Mouse (Mus musculus): ENCODE results near the gene Osbpl11.
"Not testable (repeated sequence)": the region's sequence is repeated elsewhere in the genome, so short reads cannot be mapped to it uniquely, and the experiment has no call there.

The Osbpl11 gene

DNA sequence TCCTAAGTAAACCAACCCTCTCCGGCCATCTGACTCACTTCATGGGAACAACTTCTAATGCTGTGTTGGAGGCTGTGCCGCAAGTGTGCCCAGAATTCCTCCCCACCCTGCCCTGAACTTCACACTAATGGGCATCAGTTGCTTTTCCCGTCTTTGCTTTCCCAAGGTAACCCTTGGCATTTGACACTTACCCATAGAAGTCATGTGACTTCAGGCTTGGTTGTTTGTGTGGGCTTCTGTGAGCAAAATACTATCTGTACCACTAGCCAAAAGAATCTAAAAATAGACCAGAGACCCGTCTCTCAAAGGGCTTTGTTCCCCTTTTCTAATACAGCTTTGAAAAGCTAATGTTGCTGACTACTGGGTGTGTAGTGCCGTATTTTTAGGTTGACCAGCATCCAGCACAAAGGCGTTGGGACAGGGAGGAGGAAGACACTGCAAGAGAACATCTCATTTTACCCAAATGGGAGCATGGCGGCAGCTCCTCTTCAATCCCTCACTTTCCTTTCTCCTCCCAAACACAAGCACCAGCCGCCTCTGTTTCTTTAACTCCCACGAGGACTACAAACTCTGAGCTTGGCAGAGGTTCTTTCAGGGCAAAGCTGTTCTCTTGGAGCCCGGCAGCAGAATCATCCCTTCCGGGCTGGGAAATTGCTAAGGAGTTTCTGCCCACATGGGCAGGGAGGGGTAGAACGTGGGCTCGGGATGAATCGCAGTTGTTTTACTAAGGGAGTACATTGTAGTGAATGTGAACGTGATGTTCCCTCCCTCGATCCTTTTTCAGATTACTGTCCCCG is 6.4 kb upstream of the Osbpl11 start:
- peak in 1 of 2 experiments; percentile 26 for DNase-seq

DNA sequence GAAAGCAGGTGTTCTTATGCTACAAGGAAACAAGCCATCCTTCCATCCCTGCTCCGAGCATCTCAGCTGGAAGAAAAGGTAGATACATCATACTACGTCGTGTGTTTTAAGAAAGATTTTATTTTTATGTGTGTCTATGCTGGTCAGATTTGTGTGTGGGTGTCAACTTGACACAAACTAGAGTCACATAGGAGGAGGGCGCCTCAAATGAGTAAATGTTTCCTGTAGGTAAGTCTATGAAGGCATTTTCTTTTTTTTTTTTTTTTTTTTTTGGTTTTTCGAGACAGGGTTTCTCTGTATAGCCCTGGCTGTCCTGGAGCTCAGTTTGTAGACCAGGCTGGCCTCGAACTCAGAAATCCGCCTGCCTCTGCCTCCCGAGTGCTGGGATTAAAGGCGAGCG is 5.6 kb upstream of the Osbpl11 start:
- not testable (repeated sequence) for DNase-seq

DNA sequence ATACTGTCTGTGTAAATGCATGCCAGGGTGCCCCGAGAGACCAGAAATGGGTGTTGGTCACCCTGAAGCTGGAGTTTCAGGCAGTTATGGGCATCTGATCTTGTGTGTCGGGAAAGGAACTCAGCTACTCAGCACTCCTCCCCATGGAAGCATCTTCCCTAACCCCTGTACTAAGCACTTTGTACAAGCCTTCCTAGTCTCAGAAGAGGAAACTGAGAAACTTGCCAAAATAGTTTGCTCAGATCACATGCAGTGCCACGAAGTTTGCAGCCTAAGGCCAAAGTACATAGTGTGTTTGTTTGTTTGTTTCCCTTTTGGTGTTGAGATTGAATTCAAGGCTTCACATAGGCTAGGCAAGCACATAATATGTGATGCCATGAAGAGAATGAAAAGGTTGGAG is 5.0 kb upstream of the Osbpl11 start:
- no peak for DNase-seq

DNA sequence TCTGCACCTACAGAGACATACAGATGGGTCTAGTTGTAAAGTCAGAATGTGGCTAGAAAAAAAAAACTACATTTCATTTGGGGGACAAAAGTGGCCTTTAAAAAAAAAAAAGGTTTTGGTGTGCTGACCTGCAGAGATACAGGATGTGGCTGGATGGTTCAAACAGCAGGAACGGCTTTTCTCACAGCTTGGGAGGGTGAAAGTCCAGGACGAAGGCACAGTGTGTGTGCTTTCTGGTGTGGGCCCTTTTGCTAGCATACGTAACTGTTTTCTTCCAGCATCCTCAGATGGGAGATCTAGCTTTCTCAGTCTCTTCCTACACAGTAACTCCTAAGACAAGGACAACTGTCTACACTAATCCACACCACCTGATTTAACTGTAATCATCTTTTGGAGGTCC is 4.1 kb upstream of the Osbpl11 start:
- no peak for DNase-seq

DNA sequence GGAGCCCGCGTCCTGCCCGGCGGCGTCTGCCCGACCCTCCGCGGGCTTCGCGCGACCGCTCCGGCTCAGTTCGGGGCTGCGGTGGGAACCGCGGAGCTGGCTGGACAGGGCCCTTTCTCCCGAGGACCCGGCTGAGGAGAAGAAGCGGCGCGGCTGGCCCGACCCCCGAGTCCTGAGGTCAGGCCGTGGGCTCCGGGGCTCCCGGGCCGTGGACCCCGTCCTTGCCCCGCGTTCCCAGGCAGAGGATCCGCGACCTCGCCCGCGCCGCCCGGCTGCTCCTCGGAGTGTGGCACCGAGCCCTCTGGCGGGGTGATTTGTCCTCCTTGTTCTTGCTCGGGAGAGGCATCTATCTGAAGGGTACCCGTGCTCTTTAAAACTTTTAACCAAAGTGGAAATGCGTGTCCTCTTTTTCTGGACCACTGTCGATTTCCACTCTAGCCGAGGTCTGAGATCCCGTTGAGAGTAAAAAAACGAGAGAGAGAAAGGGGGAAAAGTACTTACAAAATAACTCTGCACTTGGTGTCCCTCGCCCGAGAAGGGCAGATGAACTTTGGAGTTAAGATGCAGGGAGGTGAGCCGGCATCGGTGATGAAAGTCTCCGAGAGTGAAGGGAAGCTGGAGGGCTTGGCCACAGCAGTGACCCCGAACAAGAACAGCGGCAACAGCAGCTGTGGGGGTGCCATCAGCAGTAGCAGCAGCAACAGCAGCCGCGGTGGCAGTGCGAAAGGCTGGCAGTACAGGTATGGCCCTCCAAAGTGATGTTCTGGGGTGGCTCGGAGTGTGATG is 583 bp downstream of the Osbpl11 start:
- peak; percentile 70 to 80 for DNase-seq

DNA sequence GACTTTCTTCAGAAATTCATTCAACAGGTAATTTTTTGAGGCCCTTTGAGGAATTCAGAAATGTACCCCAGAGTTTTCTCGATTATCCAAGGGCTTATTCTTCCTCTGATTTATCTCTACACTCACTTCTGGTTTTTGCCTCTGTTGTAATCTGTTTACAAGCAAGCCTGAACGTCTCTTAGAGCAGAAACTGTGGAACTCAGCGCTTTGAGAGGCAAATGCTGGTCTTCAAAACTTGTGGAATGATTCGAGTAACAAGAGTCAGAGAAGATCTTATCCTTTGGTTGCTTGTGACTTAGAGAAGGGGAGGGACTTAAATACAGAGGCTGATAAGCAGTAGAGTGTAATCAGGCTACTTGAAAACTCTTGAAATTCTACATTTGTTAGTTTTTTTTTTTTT is 1.3 kb downstream of the Osbpl11 start:
- DNase-seq: no peak

DNA sequence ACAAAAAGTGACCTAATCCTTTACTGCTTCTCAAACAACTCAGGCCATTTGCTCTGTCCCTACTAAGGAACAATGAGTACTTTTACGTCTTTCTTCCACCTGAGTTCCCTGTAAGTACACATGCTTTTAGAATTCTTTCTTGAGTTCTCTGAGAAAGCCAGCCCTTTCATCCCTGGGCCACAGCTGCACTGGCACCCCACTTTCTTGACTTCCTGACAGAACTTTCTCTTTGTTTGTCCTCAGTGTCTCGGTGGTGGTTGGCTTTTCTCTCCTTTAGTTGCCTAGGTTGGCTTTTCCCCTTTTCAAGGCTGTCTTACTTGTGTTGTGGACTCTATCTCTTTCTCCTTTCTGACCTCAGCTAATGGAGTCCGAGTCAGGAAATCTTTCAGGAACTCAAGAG is 3.2 kb downstream of the Osbpl11 start:
- no peak for DNase-seq

DNA sequence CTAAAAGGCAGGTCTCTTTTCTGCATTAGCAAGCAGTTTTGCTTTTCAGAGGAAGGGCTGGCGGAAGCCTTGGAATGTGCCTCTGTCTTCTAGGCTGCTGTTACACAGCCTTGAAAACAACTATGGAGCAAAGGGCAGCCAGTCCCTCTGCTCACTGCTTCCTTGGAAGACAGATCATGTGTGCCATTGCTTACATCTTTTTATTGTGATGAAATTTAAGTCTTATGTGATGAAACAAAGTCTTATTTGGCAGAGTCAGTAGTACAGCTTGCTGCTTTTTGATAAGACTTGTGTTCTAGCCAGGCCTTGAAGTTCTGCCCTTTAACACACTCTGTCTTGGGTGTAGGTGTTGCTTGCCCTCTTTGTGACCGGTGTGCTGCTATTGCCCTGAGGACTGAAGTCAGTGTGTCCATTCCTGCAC is 6.8 kb downstream of the Osbpl11 start:
- DNase-seq: peak; percentile 30 to 57

DNA sequence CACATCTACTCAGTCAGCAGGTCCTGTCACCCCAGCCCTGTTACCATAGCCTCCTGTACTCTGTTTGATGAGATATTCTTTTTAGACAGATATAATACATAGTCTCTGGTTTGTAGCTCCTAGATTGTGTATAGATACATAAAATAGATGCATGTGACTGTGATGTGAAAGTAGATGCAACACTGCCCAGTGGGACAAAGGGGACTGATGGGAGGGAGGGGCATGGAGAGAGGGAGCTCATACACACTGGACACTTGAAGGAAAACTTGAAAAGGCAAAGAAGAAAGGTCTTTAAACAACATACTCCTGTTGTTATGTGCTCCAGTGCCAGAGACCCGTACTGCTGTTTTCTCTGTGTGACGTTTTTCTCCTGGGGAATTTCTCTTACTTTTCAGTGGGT is 7.4 kb downstream of the Osbpl11 start:
- no peak for DNase-seq

DNA sequence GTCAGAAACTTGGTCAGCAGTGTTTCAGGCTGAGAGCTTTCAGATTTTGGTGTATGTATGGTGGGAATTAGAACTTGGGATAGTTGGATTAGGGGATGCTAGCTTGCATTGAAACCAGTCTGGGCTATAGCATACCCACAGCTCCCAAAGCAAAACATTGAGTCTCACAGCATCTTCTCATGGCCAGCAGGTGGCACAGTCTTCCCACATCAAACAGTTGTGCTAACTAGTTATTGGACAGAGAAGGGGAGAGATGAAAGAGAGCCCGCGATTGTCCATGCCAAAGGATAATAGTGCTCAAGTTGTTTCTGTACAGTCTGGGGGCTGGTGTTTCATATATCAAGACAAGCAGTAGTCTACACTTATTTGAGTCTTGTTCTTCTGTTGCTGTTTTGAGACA is 8.8 kb downstream of the Osbpl11 start:
- DNase-seq: peak; percentile 67 to 71

DNA sequence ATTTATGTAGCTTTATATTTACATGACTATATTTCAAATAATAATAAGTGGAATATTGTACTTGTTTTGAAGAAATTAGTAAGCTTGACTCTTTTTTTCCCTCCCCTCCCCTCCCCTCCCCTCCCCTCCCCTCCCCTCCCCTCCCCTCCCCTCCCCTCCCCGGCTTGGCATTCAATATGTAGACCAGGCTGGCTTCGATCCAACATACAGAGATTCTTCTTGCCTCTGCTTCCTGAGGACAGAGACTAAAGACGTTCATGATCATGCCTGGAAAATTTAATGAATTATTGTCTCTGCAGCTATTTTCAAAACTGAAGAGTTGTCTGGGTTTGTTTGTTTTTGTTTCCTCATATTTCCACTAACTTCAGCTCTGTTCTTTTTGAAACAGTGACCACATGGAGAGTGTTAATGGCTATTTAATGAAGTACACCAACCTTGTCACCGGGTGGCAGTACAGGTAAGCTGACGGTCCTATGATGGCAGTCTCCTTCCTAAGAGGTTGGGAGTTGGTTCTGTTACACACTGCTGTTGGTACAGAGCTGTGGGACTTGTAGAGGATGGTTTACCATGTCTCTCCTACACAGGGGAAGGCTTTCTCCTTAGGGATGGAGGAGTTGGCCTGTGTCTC is 10.9 kb downstream of the Osbpl11 start:
- DNase-seq: peak; percentile 41 to 52

DNA sequence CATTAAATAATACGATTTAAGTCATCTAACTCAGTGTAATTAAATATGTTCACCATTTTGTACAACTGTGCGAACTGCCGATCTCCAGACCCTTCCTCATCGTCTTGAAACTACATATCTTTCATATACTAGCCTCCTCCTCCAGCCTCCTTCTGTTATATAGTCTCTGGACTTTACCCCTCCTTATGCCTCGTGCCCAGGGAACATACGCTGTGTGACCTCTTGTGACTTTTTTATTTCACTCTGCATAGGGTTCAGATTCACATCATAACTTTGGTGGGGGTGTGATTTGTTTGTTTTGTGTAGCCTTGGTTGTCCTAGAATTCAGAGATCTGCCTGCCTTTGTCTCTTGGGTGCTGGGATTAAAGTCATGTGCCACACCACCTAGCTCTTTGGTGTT is 11.7 kb downstream of the Osbpl11 start:
- no peak for DNase-seq

DNA sequence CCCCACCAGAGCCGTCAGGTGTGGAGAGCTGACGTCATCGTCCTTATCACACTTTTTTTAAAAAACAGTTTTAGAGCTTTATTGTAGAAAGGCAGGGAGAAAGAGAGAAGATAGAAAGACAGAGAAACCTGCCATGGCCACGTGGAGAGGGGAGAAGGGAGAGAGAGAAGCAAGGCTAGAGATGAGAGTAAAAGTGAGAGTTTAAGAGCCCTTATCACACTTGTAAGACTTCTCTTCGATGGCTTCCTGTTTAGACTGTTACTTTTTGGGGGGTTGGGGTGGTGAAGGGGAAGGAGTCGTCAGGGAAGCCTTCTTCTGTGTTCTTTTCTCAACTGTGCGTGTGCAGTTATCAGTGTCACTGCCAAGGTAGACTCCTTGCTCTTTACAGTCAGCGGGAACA is 15.7 kb downstream of the Osbpl11 start:
- no peak for DNase-seq

DNA sequence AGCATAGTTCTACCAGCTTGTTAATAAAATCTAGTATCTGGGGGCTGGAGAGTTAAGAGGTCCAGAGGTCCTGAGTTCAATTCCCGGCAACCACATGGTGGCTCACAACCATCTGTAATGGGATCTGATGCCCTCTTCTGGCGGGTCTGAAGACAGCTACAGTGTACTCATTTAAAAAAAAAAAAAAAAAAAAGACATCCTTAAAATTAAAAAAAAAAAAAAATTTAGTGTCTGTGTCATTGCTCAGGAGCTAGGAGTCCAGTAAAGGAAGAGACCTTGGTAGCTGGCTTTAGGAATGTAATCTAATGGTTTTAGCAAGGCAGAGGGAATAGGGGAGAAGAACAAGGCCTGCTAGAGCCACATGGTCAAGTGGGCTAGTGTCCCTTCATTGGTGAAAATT is 25.9 kb downstream of the Osbpl11 start:
- DNase-seq: no peak

DNA sequence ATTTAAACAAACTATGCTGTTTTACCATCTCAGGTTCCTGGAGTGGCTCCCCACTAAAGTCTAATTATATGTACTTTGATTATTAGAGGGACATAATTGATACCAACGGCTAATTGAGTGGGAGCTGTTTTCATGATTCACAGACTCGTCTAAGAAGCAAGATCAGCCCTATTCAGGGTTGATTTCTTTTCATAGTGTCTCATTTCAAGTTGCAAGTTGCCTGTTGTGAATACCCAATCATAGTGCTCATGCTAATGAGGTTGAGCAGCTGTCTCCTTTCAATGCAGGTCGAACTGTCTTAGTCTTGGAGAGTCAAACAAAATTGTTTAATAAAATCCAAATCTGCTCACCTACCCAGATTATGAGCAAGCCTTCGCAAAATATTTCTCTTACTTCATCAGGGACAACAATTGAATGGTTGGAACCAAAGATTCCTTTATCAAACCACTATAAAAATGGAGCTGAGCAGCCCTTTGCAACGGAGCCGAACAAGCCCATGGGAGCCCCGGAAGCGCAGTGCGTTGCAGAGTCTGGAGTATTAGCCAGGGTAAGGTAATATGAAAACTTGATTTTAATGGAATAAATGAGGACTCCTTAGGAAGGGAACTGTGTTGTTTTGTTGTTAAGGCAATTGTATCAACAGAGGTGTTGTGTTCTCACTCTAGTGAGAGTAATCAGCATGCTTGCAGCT is 31.6 kb downstream of the Osbpl11 start:
- DNase-seq: no peak

DNA sequence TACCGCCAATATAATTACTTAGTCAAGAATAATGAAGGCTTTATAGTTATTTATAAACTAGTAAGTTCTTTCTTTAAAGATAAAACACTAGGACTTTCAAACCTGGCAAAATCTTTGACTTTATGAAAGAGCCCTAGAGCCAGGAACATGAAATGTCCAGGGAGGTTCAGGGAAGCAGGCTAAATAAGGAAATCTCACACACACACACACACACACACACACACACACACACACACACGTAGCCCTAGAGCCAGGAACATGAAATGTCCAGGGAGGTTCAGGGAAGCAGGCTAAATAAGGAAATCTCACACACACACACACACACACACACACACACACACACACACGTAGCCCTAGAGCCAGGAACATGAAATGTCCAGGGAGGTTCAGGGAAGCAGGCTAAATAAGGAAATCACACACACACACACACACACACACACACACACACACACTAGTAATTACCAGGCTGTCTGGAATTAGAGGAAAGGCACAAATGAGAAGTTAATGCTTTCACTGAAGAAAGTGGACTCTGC is 32.7 kb downstream of the Osbpl11 start:
- DNase-seq: not testable (repeated sequence)

DNA sequence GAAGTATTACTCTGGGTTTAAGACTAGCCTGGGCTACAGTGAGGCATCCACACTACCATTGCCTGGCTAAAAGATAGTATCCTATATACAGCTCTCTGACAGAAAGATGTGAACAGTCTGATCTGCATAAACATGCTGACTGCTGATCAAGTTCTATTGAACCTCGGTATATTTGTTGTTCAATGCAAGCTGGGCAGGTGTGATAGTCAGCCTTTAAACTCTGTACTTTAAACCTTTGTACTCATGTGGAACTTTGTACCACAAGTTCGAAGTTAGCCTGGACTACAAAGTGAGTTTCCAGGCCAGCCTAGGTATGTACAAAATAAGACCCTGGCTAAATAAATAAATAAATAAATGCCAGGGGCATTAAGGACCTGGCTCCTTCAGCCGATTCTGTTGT is 37.6 kb downstream of the Osbpl11 start:
- DNase-seq: no peak

DNA sequence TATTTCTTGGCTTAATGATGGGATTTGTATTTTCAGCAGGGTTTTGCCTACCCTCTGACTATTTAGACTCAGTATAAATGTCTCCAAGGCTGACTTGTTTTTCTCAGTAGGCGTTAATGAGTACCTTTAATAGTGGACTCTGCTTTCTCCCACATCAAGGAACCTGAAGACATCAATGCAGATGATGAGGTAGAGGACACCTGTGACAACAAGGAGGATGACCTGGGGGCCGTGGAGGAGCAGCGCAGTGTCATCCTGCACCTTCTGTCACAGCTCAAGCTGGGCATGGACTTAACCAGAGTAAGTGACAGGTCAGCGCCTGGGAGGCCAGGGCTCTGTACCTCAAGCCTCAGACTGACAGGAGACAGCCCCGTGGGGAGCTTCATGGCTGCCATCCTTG is 39.5 kb downstream of the Osbpl11 start:
- DNase-seq: peak in 1 of 2 experiments; percentile 26

DNA sequence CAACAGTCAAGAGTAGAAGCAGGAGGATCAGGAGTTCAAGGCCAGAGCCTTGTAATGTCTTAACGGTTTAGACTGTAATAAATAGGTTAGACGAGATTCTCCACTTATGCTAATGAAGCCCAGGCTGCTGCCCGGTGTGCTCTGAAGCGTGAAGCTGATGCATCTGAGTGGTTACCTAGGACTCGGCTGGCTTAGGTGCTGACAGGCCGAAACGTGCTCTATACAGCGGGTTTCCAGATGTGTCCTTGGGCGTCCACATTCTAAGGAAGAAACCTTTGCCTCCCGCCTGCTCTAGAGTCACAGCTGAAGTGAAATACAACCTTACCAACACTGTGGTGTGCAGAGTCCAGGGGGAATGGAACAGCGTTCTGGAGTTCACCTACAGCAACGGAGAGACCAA is 49.3 kb downstream of the Osbpl11 start:
- peak; percentile 31 to 60 for DNase-seq

DNA sequence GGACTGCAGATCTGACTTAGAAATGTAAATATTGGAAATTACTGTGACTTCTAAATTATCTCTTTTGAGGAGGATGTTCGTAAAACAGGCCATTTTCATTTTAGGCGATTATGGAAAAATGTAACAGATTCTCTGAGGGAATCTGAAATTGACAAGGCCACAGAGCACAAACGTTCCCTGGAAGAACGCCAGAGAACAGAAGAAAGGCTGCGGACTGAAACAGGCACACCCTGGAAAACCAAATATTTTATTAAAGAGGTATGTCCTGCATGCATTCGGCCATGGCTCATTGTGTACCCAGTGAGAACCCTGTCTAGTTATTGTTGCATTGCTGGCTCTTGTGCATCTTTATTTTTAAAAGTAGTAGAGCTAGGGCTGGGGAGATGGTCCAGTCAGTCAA is 51.3 kb downstream of the Osbpl11 start:
- no peak for DNase-seq

DNA sequence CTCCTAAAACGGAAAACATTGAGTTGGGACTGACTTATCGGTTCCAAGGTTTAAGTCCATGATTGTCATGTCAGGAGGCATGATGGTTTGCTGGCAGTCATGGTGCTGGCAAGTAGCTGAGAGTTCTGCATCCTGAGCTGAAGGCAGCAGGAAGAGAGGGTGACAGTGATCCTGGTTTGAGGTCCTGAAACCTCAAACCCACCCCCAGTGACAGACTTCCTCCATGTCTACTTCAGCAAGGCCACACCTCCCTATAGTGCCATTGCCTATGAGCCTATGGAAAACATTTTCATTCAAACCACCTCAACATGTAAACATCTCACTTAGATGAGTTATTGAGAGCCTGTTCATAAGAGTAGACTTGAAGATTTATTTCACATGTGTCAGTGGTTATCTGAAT is 54.4 kb downstream of the Osbpl11 start:
- no peak for DNase-seq

DNA sequence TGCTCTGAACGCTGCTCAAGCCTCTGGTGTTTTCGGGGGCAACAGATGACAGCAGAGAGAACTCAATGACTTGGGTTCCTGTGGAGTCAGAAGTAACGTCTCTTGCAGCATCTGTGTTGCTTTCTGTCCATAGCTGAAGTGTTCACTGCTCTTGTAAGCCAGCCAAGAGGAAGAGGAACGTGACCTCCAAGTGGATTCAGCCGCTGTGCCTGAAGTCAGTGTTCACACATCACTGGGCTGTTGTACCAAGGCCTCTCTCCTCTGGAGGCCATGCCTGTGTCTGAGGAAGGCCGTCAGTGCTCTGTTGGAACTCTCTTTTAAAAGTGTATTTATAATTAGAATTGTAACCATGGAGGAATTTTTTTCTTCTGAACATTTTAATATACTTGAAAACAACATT is 57.2 kb downstream of the Osbpl11 start:
- peak; percentile 35 to 46 for DNase-seq

DNA sequence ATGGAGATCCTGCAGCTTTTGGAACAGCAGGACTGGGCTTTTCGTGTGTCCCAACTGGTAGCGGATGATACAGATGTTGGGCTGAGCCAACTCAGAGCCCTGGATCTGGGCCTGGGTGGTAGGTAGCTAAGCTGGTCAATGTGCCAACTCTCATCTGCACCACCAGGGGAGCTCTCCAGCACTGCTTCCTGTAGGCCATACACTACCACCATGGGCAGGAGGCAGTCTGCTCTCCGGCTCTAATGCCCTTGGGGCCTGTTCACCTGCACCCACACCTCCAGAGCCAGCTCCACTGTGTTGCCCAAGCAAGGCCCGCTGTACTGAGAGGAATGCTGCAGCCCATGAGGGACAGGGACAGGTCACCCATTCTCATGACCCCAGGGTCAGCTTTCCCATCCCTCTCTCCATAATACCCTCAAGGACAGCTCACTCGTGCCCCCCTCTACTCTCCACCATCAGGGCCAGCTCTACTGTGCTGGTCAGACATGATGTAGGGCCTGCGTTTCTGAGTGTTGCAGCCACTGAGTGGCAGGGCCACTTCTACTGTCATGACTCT is 59.3 kb downstream of the Osbpl11 start:
- DNase-seq: peak; percentile 14 to 22

All from kidney, postnatal 4 days (tissue).